In the genomic region with DNA sequence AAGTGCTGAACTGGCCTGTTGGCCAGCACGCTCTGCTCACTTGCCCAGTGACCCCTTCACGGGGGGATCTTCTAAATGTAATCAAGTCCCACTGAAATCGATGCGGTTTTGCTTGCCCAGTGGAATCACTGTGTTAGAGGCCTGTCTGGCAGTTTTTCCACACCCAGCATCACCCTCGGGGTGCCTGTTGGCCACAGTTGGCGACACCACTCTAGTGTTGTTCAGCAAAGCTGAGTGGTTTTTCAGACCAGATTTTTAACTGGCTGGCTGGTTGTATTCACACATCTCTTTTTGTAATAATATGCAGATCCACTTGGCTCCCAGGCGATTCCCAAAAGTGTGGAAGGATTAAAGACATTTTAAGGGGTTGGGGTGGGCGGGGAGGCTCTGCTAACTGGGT, we compare ENCODE assay signal across 15 mouse cellular contexts.
DNase-seq lines count a peak whose midpoint lies in the region; ATAC-seq lines count a peak whose summit lies in the region.
"Had no signal": no experiment of that assay in that cellular context is flagged by ENCODE, and none has a peak within 500 bp of the region (broad histone marks: within the 10 kb centered on the region; RNA-seq: fewer than 3 reads in every experiment).

No protein-coding gene starts in this region.

- no peak overlapping the region; the same call in 1 of the 2 replicates for H3K4me2 ChIP-seq in hindbrain, embryonic 16.5 days (ENCODE audit: low read length)
- H3K4me2 ChIP-seq: liver, embryonic 12.5 days had no signal

- H3K36me3 ChIP-seq in hindbrain, embryonic 16.5 days (ENCODE audit: control insufficient read depth, insufficient read depth, low read length): no peaks in the 10 kb centered on the region
- H3K36me3 ChIP-seq: liver, embryonic 12.5 days had no signal

- H3K9ac ChIP-seq in hindbrain, embryonic 16.5 days (ENCODE audit: low read depth, low read length): no peak overlapping the region
- H3K9ac ChIP-seq: liver, embryonic 12.5 days had no signal

- no peak overlapping the region for H3K4me3 ChIP-seq in hindbrain, embryonic 16.5 days (ENCODE audit: low read length)
- H3K4me3 ChIP-seq: erythroblast, embryonic 14.5 days; liver, embryonic 12.5 days had no signal

- WGBS in hindbrain, embryonic 16.5 days: 23% methylated on average over 8 of the region's 8 CpGs

- peak; percentile 33 for DNase-seq in embryo, embryonic 11 days
- DNase-seq in embryo, embryonic 10.5 days (ENCODE audit: low spot score): no peak
- DNase-seq in right cerebral cortex, postnatal 10 days (ENCODE audit: low spot score in 2 of 2): peak; percentile 55 to 62
- DNase-seq in right cerebral cortex, postnatal 14 days: no peak
- no peak for DNase-seq in lung, postnatal 36 days
- no peak for DNase-seq in T-cell, adult 2 months (ENCODE audit: low spot score)
- DNase-seq: adrenal gland, postnatal 25 days; cerebellum, adult 9-10 months; thymus, adult 18-20 months had no signal

- no peaks in the 10 kb centered on the region for H3K27me3 ChIP-seq in hindbrain, embryonic 16.5 days (replicated peaks; ENCODE audit: control insufficient read depth, insufficient read depth, low read length)

- H3K9me3 ChIP-seq in hindbrain, embryonic 16.5 days (ENCODE audit: control insufficient read depth, low read length): no peaks in the 10 kb centered on the region
- H3K9me3 ChIP-seq: liver, embryonic 12.5 days had no signal

- ATAC-seq in hindbrain, embryonic 16.5 days: no peak
- ATAC-seq in granulocyte monocyte progenitor cell, adult 5-6 weeks (replicated peaks; ENCODE audit: poor library complexity, severe bottlenecking): no peak
- ATAC-seq: inflammation-experienced regulatory T-cells, adult 6 months; liver, embryonic 12.5 days had no signal

- H3K27ac ChIP-seq in hindbrain, embryonic 16.5 days (ENCODE audit: low read depth, low read length): peak overlapping the region; percentile 65
- H3K27ac ChIP-seq: liver, embryonic 12.5 days; macrophage had no signal

- peaks cover 21% of the 10 kb centered on the region for H3K4me1 ChIP-seq in hindbrain, embryonic 16.5 days (ENCODE audit: control insufficient read depth, insufficient read depth, low read depth, low read length)
- H3K4me1 ChIP-seq: liver, embryonic 12.5 days had no signal

Comparison
In these comparisons a context has a peak if more than half of its experiments do, and no peak if none do; other contexts are left out.
1. DNase-seq: peak in embryo, embryonic 11 days (single experiment) and right cerebral cortex, postnatal 10 days (2 of 2); none in embryo, embryonic 10.5 days (single experiment), right cerebral cortex, postnatal 14 days (single experiment), lung, postnatal 36 days (single experiment) and T-cell, adult 2 months (single experiment).